Mouse (Mus musculus): ENCODE data around the gene Jmjd1c.

DNA sequence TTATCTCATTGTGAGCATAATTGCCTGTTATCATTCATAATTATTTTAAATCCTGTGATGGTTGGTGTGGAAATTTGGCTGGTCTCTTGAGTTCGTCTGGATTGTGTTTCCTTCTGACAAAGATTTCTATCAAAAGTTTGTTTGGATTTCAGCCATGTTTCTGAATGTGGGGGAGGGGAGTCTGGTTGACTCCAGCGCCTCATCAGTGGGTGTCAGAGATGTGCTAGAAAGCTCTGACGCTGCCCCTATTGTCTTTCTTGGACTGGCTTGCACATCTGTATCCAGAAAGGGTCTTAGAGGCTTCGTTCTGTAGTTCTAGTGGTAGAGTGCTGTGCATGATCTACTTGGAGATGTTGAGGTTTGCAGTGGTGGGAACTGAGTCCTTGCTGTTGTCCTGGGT lies 24.3 kb downstream of the Jmjd1c start:
- no peak for TF ChIP-seq CTCF (IDR thresholded peaks at IDR 0.05; ENCODE audit: extremely low read depth, insufficient read depth, low read length)
- no peak for TF ChIP-seq POLR2A (IDR thresholded peaks at IDR 0.05; ENCODE audit: extremely low read depth, insufficient read depth, low read length)
